Mouse (Mus musculus): ENCODE measurements around the gene Dcun1d2.

DNA sequence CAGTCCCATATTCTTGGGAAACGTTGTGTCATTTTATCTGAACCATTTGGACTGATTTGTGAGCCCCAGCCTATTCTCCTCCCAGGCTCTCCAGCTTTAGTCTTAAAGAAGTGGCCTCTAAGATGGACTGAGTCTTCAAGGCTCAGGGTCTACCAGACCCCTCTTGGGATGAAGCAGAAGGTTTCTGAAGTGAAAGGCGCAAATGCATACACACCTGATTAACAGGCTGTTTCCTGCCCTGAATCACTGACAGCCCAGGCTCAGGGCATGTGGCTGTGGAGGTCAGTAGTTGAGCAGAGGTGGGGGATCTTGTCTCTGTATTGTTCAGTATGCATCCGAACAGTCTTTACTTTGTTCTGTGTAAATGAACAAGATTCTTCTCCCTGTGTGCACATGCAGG lies 49.7 kb upstream of the Dcun1d2 start:
- TF ChIP-seq CTCF (IDR thresholded peaks at IDR 0.05) (no peak), EP300 (IDR thresholded peaks at IDR 0.05) (no peak)

Measured in lung, postnatal 0 days (tissue).